Mouse (Mus musculus): ENCODE data around the gene Car4. TPM values are rescaled to one million over a fixed set of nuclear protein-coding genes. Genes with fewer than 3 reads are reported as not detected.

Gene Car4
- polyA plus RNA-seq, 1 experiment = 2.4 TPM

DNA sequence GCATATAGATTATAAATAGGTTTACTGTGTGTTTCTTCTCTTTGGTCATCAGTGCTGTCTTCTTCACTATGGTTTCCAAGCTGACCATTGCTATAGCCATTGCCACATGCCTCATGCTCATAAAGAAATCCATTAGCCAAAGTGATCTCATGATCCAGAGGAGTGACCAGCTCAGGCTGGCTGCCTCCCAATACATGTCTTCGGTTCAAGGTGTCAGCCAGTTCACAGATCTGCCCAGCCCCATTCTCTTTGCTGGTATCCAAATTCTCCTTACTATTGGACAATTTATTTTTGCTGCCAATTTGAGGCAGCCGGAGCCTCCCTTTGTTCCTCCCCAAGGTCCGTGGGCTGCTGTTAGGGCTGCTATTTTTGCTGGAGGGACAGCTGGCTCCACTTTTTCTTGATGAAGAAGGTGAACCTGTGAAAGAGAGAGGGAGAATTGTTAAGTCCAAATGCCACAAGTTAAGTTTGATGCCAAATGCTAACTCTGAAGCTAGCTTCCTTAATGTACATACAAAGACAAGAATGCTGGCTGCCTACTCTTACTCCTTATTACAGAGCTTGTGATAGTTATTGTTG, 30.8 kb downstream of the Car4 start:
- no peak overlapping the region for H3K4me3 ChIP-seq (ENCODE audit: control insufficient read depth, low read depth, low read length)
- H3K4me1 ChIP-seq (ENCODE audit: control insufficient read depth, insufficient read depth, low read length) = no peaks in the 10 kb centered on the region
- no peaks in the 10 kb centered on the region for H3K27me3 ChIP-seq (ENCODE audit: control insufficient read depth, insufficient read depth, low read length)
- H3K27ac ChIP-seq (ENCODE audit: control insufficient read depth, insufficient read depth, low read depth, low read length) = no peak overlapping the region
- TF ChIP-seq POLR2A (IDR thresholded peaks at IDR 0.05; ENCODE audit: control insufficient read depth, low read depth, low read length) (no peak), CTCF (IDR thresholded peaks at IDR 0.05; ENCODE audit: control insufficient read depth, insufficient read depth, insufficient replicate concordance, low read depth, low read length) (no peak)
- peaks cover 2% of the 10 kb centered on the region; the same call in 1 of the 2 replicates for H3K36me3 ChIP-seq (ENCODE audit: control insufficient read depth, insufficient read depth, low read length)

DNA sequence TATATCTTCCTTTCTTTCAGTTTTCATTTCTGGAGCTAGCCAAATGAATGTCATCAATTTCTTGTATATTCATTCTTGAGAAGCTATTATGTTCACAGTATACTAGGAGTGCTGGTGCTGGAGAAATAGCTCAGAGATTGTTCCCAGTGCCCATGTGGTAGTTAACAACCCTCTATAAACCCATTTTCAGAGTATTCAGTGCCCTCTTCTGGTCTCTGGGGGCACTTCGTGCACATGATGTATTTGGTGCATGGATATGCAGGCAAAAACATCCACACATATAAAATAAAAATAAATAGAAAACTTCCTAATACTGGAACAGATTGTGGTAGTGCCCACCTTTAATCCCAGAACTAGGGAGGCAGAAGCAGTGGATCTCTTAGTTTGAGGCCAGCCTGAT, 35.4 kb downstream of the Car4 start:
- no peaks in the 10 kb centered on the region for H3K27me3 ChIP-seq (ENCODE audit: control insufficient read depth, insufficient read depth, low read length)
- H3K36me3 ChIP-seq (ENCODE audit: control insufficient read depth, insufficient read depth, low read length) = peaks cover 5% of the 10 kb centered on the region

DNA sequence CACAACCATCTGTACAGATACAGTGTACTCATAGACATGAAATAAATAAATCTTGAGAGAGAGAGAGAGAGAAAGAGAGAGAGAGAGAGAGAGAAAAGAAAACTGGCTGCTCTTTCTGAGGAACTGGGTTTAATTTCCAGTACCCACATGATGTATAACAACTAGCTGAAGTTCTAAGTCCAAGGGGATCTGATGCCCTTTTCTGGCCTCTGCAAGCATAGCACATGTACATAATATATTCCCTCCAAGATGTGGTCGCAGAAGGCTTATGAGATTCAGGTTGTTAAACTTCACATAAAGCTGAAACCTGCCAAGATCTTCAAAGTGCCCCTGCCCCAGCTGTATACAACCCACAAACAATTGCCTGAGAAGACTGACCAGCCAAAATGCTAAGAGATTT, 37.7 kb downstream of the Car4 start:
- Histone ChIP-seq H3K36me3 (ENCODE audit: control insufficient read depth, insufficient read depth, low read length) (peaks cover 3% of the 10 kb centered on the region; the same call in 1 of the 2 replicates), H3K27me3 (ENCODE audit: control insufficient read depth, insufficient read depth, low read length) (no peaks in the 10 kb centered on the region), H3K4me1 (ENCODE audit: control insufficient read depth, insufficient read depth, low read length) (no peaks in the 10 kb centered on the region), H3K27ac (ENCODE audit: control insufficient read depth, insufficient read depth, low read depth, low read length) (no peak overlapping the region), H3K4me3 (ENCODE audit: control insufficient read depth, low read depth, low read length) (no peak overlapping the region)
- TF ChIP-seq POLR2A (IDR thresholded peaks at IDR 0.05; ENCODE audit: control insufficient read depth, low read depth, low read length) (no peak), CTCF (IDR thresholded peaks at IDR 0.05; ENCODE audit: control insufficient read depth, insufficient read depth, insufficient replicate concordance, low read depth, low read length) (no peak)

More for the DNA sequence above, 35.4 kb downstream of the Car4 start:
- TF ChIP-seq CTCF (IDR thresholded peaks at IDR 0.05; ENCODE audit: control insufficient read depth, insufficient read depth, insufficient replicate concordance, low read depth, low read length) (no peak), POLR2A (IDR thresholded peaks at IDR 0.05; ENCODE audit: control insufficient read depth, low read depth, low read length) (no peak)
- Histone ChIP-seq H3K4me1 (ENCODE audit: control insufficient read depth, insufficient read depth, low read length) (no peaks in the 10 kb centered on the region), H3K27ac (ENCODE audit: control insufficient read depth, insufficient read depth, low read depth, low read length) (no peak overlapping the region), H3K4me3 (ENCODE audit: control insufficient read depth, low read depth, low read length) (no peak overlapping the region)

DNA sequence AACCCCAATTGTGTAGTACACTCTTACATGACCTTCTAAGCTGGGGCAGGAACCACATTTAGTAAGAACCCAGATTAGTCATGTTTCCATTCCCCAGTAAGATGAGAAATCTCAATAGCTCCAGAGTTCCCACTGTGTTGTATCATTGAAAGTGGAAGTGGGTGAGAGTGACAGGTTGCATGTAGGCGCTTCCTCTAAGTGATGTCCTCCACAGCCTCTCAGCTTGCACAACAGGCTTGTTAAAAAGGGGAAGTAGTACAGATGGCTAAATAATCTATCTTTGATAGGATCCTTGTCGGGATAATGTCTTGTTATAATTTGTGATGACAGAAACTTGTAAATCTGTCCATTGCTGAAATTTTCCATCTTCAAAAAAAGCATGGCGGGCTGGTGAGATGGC, 46.0 kb downstream of the Car4 start:
- TF ChIP-seq POLR2A (IDR thresholded peaks at IDR 0.05; ENCODE audit: control insufficient read depth, low read depth, low read length) (no peak), CTCF (IDR thresholded peaks at IDR 0.05; ENCODE audit: control insufficient read depth, insufficient read depth, insufficient replicate concordance, low read depth, low read length) (no peak)
- H3K4me3 ChIP-seq (ENCODE audit: control insufficient read depth, low read depth, low read length) = no peak overlapping the region

DNA sequence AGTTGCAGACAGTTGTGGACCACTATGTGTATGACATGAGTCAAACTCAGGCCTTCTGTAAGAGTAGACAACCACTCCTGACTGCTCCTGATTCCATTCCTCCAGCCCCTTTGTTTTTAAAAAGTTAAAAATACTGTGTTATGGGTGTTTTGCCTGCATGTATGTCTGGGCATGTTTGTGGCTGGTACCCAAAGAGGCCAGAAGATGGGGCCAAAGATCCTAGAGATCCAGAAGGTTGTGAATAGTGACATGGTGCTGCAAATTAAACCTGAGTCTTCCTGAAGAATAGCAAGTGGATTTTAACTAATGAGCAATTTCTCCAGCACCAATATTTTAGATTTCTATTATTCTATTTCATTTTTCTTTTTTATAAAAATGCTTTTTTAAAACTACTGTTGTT, 55.5 kb downstream of the Car4 start:
- H3K27me3 ChIP-seq (ENCODE audit: control insufficient read depth, insufficient read depth, low read length) = no peaks in the 10 kb centered on the region
- no peak overlapping the region for H3K4me3 ChIP-seq (ENCODE audit: control insufficient read depth, low read depth, low read length)
- TF ChIP-seq CTCF (IDR thresholded peaks at IDR 0.05; ENCODE audit: control insufficient read depth, insufficient read depth, insufficient replicate concordance, low read depth, low read length) = no peak
- TF ChIP-seq POLR2A (IDR thresholded peaks at IDR 0.05; ENCODE audit: control insufficient read depth, low read depth, low read length) = no peak
- H3K27ac ChIP-seq (ENCODE audit: control insufficient read depth, insufficient read depth, low read depth, low read length) = no peak overlapping the region
- H3K36me3 ChIP-seq (ENCODE audit: control insufficient read depth, insufficient read depth, low read length) = no peaks in the 10 kb centered on the region; the same call in 1 of the 2 replicates
- no peaks in the 10 kb centered on the region for H3K4me1 ChIP-seq (ENCODE audit: control insufficient read depth, insufficient read depth, low read length)

More for the DNA sequence above, 46.0 kb downstream of the Car4 start:
- no peaks in the 10 kb centered on the region; the same call in 1 of the 2 replicates for H3K36me3 ChIP-seq (ENCODE audit: control insufficient read depth, insufficient read depth, low read length)
- H3K27ac ChIP-seq (ENCODE audit: control insufficient read depth, insufficient read depth, low read depth, low read length) = no peak overlapping the region
- H3K4me1 ChIP-seq (ENCODE audit: control insufficient read depth, insufficient read depth, low read length) = no peaks in the 10 kb centered on the region
- H3K27me3 ChIP-seq (ENCODE audit: control insufficient read depth, insufficient read depth, low read length) = no peaks in the 10 kb centered on the region

Other genes starting within 250 kb of the Car4 start
- gene Mrm1, start 138.3 kb upstream of the Car4 start, polyA plus RNA-seq (2012; rRNA removed) = 3.6 and 4.2 TPM in 2 replicates
- 34.0 and 35.2 TPM in 2 replicates for gene Dhrs11, start 128.8 kb upstream of the Car4 start, polyA plus RNA-seq (2012; rRNA removed)
- gene Ggnbp2, start 87.0 kb upstream of the Car4 start, polyA plus RNA-seq (2012; rRNA removed) = 274 and 308 TPM in 2 replicates
- 24.5 and 24.7 TPM in 2 replicates for gene Myo19, start 77.6 kb upstream of the Car4 start, polyA plus RNA-seq (2012; rRNA removed)
- gene Pigw, start 77.5 kb upstream of the Car4 start, polyA plus RNA-seq (2012; rRNA removed) = 1.9 and 2.9 TPM in 2 replicates
- gene Znhit3, start 41.4 kb upstream of the Car4 start, polyA plus RNA-seq (2012; rRNA removed) = 44.6 and 45.3 TPM in 2 replicates
- gene Usp32, start 182.4 kb downstream of the Car4 start, polyA plus RNA-seq (2012; rRNA removed) = 31.5 and 33.8 TPM in 2 replicates
- 23.0 and 25.9 TPM in 2 replicates for gene 1700125H20Rik, start 212.6 kb downstream of the Car4 start, polyA plus RNA-seq (2012; rRNA removed)

Measured in testis, adult 2 months (tissue).